Mouse (Mus musculus) lung, postnatal 14 days (tissue): ENCODE data around the gene Vat1l.

Experiments used
- DNase-seq: peaks from one replicate; pipeline ENCODE4 v3.0.0; 2021

Vat1l gene

GRCm38 (mm10) chr8:114401679-114402078, 196.3 kb downstream of the Vat1l start:
- no peak for DNase-seq

- no peak for DNase-seq
Measured at GRCm38 (mm10) chr8:114411421-114411820, 206.0 kb downstream of the Vat1l start.

- DNase-seq = no peak
Measured at GRCm38 (mm10) chr8:114417786-114418185, 212.4 kb downstream of the Vat1l start, which contains the start of gene Clec3a. Gene Clec3a, plus strand, starts transcription at chr8:114418086.

- DNase-seq = no peak
Measured at GRCm38 (mm10) chr8:114418486-114418885, 213.1 kb downstream of the Vat1l start.

DNA sequence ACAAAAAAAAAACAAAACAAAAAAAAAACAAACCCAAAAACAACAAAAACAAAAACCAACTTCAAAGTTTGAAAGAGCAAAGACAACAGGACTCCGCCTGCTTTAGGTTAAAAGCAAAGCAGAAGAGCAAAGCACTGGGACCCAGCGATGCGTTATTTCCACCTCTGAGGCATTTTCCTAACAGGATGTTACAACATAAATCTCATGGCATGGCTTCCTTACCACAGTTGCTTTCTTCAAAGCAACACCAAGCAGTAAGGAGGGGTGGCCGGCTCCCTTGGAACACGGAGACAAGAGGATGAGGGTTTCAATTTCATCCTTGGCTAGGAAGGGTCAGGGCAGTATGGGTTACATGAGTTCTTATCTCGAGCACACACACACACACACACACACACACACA, 213.5 kb downstream of the Vat1l start:
- DNase-seq = no peak

GRCm38 (mm10) chr8:114421544-114421943, 216.1 kb downstream of the Vat1l start:
- DNase-seq = no peak
